Mouse (Mus musculus) gastrocnemius, adult 8-10 months (tissue): ENCODE measurements around the gene Shkbp1. TPM values are rescaled to one million over a fixed set of nuclear protein-coding genes. Genes with fewer than 3 reads are reported as not detected.

Source experiments
- DNase-seq, 2 experiments: peaks; one replicate each; pipeline ENCODE4 v3.0.0; 2022; ENCODE audit warnings: low spot score in 2 of 2
- total RNA-seq, 4 experiments: library from RNA; stranded (reverse); gene quantifications; 2 replicates each; pipeline ENCODE4 v1.2.4; 2022

Gene Shkbp1
- total RNA-seq, 4 experiments from 2014 or later: 1.8 to 3.9 (median 2.7) TPM

DNA sequence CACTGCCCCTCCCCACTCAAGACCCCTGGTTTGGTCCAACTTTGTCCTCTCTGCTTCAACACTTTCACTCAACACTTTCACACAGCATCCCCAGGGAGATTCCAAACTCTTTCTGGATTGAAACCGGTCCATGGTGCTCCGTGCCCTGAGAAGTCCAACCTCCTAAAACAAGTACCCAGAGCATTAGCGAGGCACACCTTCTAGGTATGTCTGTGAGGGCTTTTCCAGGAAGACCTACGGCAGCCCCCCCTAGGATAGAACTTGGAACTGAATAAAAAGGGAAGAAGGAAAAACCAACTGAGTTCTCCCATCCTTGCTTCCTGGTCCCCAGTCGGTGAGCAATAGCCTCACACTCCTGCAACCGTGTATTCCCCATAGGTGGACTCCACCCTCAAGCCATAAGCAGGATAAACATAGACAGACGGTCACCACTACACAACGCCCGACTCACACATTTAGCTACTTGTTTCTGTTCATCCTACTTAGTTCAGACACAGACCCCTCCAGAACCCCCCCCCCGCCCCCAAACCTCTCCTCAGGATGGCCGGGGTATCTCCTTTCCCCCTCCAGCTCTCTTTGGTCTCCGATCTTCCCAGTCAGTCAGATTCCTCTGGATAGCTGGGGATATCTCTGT is 44.1 kb downstream of the Shkbp1 start:
- no peak for DNase-seq

DNA sequence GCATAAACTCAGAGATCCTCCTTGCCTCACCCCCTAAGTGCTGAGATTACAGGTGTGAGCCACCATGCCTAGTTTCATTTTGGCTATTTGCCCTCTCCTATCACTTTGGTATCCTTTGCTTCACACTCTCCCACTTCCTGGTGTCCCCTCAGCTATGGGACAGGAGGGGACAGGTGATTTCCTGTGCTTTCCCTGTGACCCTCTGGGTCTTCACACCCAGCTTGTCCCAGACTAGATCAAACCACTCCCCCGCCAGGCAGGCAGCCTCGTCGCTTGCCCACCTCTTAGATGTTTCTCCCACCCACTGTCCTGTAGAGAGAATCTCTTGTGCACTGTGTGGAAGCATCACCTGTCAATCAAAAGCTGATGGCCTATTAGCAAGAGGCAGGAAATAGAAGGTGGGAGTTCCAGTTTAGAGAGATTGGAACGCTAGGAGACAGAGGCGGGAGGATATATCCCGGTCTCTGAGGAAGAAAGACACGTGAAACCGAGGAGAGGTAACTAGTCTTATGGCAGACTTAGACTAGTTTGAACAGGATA is 44.8 kb downstream of the Shkbp1 start:
- DNase-seq: no peak

DNA sequence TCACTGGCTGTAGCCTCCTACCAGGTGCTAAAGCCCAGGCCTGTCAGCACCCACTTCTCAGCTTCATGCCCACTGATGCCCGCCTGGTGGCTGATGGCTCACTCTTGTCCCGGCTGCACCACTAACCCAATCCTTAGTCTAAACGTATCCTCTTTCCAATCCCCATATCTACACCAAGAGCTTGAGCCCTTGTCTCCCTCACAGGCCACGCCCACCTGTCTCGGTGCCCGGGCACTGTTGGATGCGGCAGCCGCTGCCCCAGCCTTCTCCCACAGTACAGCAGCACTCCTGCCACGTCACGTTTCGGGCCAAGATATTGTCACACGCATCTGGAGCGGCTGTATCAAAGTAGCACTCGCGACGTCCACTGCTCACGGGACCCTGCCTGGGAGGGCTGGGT is 45.5 kb downstream of the Shkbp1 start:
- no peak for DNase-seq

DNA sequence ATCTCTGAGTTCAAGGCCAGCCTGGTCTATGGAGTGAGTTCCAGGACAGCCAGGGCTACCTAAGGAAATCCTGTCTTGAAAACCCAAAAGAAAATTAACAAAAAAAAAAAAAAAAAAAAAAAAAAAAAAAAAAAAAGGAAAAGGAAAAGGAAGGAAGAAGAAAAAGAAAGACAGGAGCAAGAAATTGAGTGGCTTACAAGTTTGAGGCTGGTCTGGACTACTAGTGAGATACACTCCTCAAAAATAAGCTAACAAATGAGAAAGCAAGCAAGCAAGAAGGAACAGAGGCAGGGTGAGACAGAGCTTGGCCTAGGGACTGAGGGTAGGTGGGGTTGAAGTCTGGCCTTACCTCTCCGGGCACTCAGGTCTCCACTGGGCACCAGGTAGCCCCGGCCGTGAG is 46.0 kb downstream of the Shkbp1 start:
- DNase-seq: no peak

DNA sequence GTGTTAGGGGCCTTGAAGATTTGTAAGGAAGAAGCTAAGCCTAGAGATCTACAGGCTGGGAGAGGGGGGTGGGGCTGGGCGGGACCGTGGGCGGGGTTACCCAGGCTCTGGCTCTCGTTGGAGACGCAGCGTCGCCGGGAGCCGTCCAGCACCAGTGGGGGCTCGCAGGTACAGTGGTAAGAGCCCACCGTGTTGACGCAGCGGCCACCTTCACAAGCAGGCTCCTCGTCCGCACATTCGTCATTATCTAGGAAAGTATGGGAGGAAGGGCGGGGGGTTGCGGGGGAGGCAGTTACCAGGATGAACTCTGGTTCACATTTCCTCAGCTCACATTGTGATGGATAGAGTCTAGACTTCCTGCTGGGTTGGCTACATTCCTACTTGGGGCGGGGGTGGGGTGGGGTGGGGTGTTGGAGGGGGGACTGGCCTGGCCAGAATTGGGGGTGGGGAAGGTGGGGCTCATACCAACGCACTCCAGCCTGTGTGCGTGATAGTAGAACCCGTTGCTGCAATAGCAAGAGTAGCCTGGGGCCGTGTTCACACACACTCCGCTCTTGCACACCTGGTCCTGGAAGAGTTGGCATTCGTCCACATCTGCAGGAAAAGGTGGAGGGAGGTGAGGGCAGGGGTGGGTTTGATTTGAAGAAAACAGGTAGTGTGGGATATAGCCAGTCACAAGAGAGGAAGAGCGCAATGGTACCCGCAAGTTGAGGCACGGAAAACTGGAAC is 46.8 kb downstream of the Shkbp1 start:
- no peak for DNase-seq

DNA sequence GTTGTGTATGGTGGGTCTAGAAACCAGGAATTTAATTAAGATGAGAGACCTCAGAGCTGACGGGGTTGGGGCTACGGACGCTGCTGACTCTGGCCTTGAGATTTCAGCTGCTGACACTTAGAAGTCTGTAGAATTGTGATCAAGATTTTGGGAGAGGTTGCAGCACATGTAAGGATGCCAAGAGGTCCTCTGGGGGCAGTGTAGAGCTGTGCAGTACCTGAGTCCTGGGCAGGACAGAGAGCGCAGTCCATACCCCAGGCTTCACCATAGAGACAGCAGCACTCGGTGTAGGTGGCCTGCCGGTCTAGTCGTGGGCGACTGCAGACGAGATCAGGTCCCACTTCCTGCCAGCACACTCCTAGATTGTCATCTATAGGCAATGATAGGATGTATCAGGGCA is 48.3 kb downstream of the Shkbp1 start:
- DNase-seq: no peak

DNA sequence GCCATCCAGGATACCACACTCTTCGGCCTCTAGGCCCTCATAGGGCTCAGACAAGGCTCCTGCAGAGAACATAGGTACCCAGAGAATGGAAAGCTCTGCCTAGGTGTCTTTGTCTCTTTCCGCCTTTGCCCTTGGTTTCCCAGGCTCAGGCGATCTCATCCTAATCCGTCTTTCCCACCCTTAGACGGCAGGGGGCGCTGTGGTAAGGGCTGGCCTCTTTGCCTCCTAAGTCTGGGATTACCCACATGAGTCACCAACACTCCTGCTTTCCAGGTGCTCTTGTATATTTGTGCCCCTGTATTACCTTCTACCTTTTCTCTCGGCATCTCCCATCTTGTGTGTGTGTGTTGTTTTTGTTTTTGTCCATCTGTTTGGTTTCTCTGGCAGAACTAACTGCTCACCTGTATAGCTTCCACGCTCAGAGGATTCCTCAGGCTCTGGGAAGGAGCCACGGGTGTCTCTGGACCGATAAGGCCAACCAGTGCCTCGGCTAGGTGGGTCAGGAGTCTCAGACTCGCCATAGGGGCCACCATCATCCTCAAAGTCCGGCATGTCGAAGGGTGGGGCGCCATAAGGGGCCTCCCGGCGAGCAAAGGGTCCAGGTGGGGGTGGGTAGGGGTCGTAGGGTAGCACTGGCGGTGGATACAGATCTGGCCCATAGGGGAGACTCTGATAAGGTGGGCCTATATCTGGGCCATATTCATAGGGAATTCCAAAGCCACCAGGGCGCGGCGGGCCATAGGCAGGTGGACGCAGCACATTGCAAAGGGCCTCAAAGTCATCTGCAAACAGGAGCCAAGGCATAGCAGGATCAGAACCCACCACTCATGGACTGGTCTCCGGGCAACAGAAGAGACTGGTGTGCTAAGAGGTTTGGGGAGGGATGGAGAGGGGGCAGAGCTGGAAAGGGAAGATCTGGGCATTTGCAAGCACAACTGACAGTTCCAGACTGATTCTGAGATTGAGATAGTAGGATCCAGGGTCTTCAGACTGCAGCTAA is 49.4 kb downstream of the Shkbp1 start:
- DNase-seq: no peak

DNA sequence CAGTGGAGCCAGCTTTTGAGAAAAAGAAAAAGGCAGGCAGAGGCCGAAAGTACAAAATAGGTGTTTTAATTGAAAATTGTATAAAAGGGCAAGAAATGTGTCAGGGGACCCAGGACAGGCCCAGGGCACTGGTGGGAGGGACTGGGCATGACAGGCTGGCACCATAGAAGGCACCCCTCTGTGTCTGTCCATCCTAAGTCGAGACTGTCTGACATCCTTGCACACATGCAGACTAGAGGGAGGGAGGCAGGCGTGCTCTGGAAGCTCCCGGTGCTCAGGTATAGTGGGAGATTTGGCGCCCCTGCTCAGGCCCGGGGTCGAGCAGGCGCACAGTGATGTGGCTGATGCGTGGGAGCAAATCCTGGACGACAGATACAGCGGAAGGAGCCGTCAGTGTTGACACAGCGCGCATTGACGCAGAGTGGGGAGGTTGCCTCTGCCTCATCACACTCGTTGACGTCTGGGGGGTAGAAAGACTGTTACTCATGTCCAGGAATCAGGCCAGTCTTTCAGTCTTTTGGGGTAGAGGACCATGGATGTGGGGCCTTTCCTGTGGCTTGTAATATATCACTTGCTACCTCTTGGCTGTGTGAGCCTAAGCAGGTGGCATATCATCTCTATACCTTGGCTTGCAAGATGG is 50.6 kb downstream of the Shkbp1 start:
- no peak for DNase-seq

DNA sequence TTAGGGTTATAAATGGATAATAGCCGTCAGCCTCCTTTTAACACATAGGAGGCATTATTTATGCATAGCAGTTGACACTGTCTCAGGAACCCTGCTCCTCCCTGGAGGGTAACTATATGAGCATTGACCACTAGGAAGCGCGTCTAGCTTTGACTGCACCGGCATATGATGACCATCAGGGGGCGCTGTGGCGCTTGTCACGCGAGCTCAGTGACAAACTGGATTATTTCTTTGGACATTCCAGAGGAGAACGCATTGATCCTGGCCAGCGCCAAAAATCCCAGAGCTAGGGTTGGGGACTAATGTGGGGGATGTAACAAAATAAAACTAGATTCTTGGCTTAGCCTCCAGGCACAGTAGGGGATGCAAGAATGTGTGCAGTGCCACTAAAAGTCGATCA is 53.6 kb downstream of the Shkbp1 start:
- DNase-seq: peak in 1 of 2 experiments; percentile 63

DNA sequence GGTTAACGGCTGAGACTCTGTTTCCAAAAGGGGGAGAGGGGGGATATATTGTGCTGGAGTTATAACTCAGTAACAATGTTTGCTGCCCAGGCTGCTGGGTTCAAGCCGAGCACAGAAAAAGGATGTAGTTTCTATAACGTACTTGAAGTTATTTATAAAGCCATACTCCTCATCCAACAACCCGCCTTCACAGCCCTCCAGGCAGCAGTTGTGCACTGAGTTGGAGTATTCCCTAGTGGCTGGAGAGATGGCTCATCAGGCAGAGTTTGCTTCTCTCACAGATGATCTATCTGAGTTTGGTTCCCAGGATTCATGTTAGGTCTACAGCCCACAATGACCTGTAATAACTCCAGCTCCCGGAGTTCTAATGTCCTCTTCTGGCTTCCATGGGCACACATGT is 55.0 kb downstream of the Shkbp1 start:
- DNase-seq: no peak

DNA sequence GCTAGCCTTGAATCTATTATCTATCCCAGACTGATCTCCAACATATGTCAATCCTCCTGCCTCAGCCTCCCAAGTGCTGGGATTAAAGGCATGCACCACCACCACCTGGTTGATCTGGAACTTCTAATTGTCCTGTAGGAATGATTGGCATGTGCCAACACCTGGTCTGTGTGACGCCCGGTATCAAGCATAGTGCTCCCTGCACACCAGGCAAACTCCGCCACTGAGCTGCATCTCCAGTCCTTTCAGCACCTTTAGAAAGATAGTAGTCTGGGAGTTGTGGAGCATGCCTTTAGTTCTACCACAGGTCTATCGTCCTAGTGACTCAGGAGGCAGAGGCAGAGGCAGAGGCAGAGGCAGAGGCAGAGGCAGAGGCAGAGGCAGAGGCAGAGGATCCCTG is 55.5 kb downstream of the Shkbp1 start:
- DNase-seq: no peak

DNA sequence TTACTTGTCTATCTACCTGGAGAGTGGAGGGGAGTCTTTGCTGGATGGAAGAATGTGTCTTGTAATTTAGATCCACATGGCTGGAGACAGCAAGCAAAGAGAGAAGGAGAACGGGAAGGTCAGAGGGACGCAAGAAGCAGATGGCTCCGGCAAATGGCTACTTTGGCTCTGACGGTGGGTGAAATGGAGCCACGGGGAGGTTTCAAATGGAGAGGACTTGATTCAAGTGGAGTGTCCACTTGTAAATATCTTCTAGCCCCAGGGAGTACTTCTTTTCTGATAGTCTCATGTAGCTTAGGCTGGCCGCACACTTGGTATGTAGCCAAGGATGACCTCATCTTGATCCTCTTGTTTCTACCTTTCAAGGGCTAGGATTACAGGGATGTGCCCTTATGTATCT is 57.0 kb downstream of the Shkbp1 start:
- DNase-seq: no peak

DNA sequence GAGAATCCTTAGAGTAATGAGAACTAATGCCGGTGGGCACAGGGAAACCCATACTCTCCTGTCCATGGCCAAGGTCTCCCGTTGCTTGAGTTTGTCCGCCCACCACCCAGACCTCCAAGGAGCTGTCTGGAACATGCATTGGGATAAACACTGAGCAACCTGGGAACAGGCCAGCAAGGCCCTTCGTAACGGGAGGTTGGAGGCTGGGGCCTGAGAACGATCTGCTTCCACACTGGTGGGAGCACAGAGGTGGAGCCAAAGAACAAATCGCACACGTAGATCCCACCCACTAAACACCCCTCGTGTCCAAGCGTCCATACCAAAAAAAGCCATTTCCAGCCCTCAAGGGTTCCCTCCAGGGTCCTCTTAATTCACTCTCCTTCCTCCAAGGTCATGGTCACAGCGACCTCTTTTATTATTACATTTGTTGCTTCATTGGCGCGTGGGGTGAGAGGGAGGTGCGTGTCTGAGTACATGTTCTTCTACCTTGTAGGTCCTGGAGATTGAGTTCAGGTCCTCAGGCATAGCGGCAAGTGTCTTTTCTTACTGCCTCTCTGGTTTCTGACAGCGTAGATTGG is 57.7 kb downstream of the Shkbp1 start:
- no peak for DNase-seq

DNA sequence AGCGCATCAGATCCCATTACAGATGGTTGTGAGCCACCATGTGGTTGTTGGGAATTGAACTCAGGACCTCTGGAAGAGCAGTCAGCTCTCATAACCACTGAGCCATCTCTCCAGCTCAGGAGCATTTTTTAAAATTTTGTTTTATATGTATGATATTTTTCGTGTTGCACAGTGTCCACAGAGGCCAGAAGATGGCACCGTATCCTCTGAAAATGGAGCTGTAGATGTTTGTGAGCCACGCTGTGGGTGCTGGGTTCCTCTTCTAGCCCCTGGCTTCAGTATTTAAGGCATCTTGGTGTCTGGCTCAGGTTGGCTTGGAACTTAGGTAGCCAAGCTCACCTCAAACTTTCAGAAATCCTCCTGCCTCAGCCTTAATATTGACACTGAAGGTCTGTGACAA is 59.3 kb downstream of the Shkbp1 start:
- DNase-seq: no peak

DNA sequence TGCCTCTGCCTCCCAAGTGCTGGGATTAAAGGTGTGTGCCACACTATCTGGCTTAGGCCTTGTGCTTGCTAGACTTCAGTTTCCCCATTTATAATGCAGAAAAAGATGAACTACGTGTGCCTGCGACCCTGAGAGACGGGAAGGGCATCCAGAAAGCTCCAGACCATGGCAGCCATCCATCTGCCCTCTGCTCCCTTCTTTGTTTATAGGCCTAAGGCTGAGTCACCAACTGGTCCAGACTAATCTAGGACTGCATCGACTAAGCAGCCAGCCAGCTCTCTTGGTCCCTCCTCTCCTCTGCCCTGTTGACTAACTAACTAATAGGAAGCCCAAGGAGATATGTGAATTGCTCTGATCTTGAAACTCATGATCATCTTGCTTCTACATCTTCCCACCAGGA is 59.9 kb downstream of the Shkbp1 start:
- no peak for DNase-seq

Other genes with a start within 250 kb of the Shkbp1 start
- 1 to 10 TPM in 2 of 4 experiments, under 1 TPM in 2; 0.34 to 1.2 (median 0.77) TPM for gene Cyp2f2, start 236.1 kb downstream of the Shkbp1 start, total RNA-seq
- gene Cyp2t4, start 202.3 kb downstream of the Shkbp1 start, total RNA-seq: not detected
- 100 to 1,000 TPM; 119 to 120 (median 119) TPM for gene Egln2, start 189.2 kb downstream of the Shkbp1 start, total RNA-seq
- gene Rab4b, start 177.1 kb downstream of the Shkbp1 start, total RNA-seq: 1 to 10 TPM; 4.3 to 5.8 (median 4.7) TPM
- gene Gm21983, start 174.9 kb downstream of the Shkbp1 start, total RNA-seq: not detected
- under 1 TPM in 1 of 4 experiments, not detected in 3; 0.75 TPM for gene Mia, start 174.9 kb downstream of the Shkbp1 start, total RNA-seq
- 10 to 100 TPM; 13.2 to 20.5 (median 15.1) TPM for gene BC024978, start 160.2 kb downstream of the Shkbp1 start, total RNA-seq
- 10 to 100 TPM; 27.9 to 32.9 (median 31.6) TPM for gene Snrpa, start 159.7 kb downstream of the Shkbp1 start, total RNA-seq
- gene Itpkc, start 127.4 kb downstream of the Shkbp1 start, total RNA-seq: 1 to 10 TPM; 3.5 to 4.6 (median 3.7) TPM
- gene Coq8b, start 123.0 kb downstream of the Shkbp1 start, total RNA-seq: 1 to 10 TPM; 2.6 to 3.3 (median 3.0) TPM
- 1 to 10 TPM; 1.5 to 3.4 (median 2.2) TPM for gene Numbl, start 97.6 kb downstream of the Shkbp1 start, total RNA-seq
- gene Ltbp4, start 18.3 kb downstream of the Shkbp1 start, total RNA-seq: 10 to 100 TPM; 33.6 to 50.3 (median 43.1) TPM
- under 1 TPM in 1 of 4 experiments, not detected in 3; 0.53 TPM for gene Gm20479, start 1.4 kb upstream of the Shkbp1 start, total RNA-seq
- not detected for gene Sptbn4, start 91.7 kb upstream of the Shkbp1 start, total RNA-seq
- gene Blvrb, start 92.0 kb upstream of the Shkbp1 start, total RNA-seq: 10 to 100 TPM in 3 of 4 experiments, 1 to 10 TPM in 1; 9.9 to 14.4 (median 11.3) TPM
- 1 to 10 TPM; 3.8 to 5.3 (median 4.3) TPM for gene Sertad3, start 117.7 kb upstream of the Shkbp1 start, total RNA-seq
- gene Sertad1, start 130.9 kb upstream of the Shkbp1 start, total RNA-seq: 1 to 10 TPM; 6.5 to 9.8 (median 8.8) TPM
- 1 to 10 TPM; 2.3 to 7.7 (median 5.7) TPM for gene Prx, start 143.3 kb upstream of the Shkbp1 start, total RNA-seq
- gene Hipk4, start 167.2 kb upstream of the Shkbp1 start, total RNA-seq: under 1 TPM in 1 of 4 experiments, not detected in 3; 0.11 TPM
- gene Pld3, start 197.2 kb upstream of the Shkbp1 start, total RNA-seq: 10 to 100 TPM; 14.0 to 15.3 (median 14.9) TPM
- gene 2310022A10Rik, start 197.2 kb upstream of the Shkbp1 start, total RNA-seq: 100 to 1,000 TPM; 118 to 123 (median 121) TPM
- gene Akt2, start 235.5 kb upstream of the Shkbp1 start, total RNA-seq: 100 to 1,000 TPM; 178 to 228 (median 207) TPM